Mouse (Mus musculus): ENCODE results near the gene Txnrd2. TPM values are rescaled to one million over a fixed set of nuclear protein-coding genes. Genes with fewer than 3 reads are reported as not detected.

Txnrd2 gene
- polyA plus RNA-seq, 1 experiment from 2014 or later = 25.4 TPM

GRCm38 (mm10) chr16:18411026-18411649 is 15.0 kb upstream of the Txnrd2 start:
- Histone ChIP-seq H3K4me2 (replicated peaks) (no peak overlapping the region), H3K4me3 (replicated peaks) (no peak overlapping the region), H3K4me1 (replicated peaks) (0 out of 2 replicates have a peak, but pooled peaks cover 9% of the 10 kb centered on the region), H3K9me3 (no peaks in the 10 kb centered on the region), H3K9ac (no peak overlapping the region), H3K36me3 (peaks cover 34% of the 10 kb centered on the region), H3K27ac (no peak overlapping the region), H3K27me3 (replicated peaks) (no peaks in the 10 kb centered on the region)
- no peak for ATAC-seq
- WGBS = 84% methylated on average over 13 of the region's 13 CpGs

- no peak for ATAC-seq
- no peak overlapping the region for H3K4me2 ChIP-seq (replicated peaks)
- no peaks in the 10 kb centered on the region for H3K27me3 ChIP-seq (replicated peaks)
- H3K36me3 ChIP-seq = peaks cover 34% of the 10 kb centered on the region
- peaks cover 13% of the 10 kb centered on the region for H3K4me1 ChIP-seq (replicated peaks)
- H3K4me3 ChIP-seq (replicated peaks) = no peak overlapping the region
- no peak overlapping the region for H3K27ac ChIP-seq
- WGBS = 83% methylated on average over 12 of the region's 12 CpGs
- no peaks in the 10 kb centered on the region for H3K9me3 ChIP-seq
- no peak overlapping the region for H3K9ac ChIP-seq
Observed at GRCm38 (mm10) chr16:18411802-18412476, 14.2 kb upstream of the Txnrd2 start.

GRCm38 (mm10) chr16:18413032-18413816 is 13.0 kb upstream of the Txnrd2 start:
- no peak overlapping the region for H3K27ac ChIP-seq

GRCm38 (mm10) chr16:18416094-18416761 is 10.0 kb upstream of the Txnrd2 start:
- Histone ChIP-seq H3K27ac (peak overlapping the region; percentile 64), H3K36me3 (peaks cover 7% of the 10 kb centered on the region; the same call in 1 of the 2 replicates), H3K4me2 (replicated peaks) (peak overlapping the region; percentile 12; the same call in 1 of the 2 replicates), H3K9ac (no peak overlapping the region), H3K4me3 (replicated peaks) (no peak overlapping the region), H3K9me3 (no peaks in the 10 kb centered on the region), H3K4me1 (replicated peaks) (peaks cover 13% of the 10 kb centered on the region), H3K27me3 (replicated peaks) (no peaks in the 10 kb centered on the region)
- ATAC-seq = peak; percentile 31; the same call in 1 of the 2 replicates
- 45% methylated on average over 18 of the region's 18 CpGs for WGBS

More at GRCm38 (mm10) chr16:18413032-18413816, 13.0 kb upstream of the Txnrd2 start:
- H3K9ac ChIP-seq = no peak overlapping the region
- no peaks in the 10 kb centered on the region for H3K9me3 ChIP-seq
- H3K27me3 ChIP-seq (replicated peaks) = no peaks in the 10 kb centered on the region
- ATAC-seq = no peak
- WGBS = 89% methylated on average over 7 of the region's 7 CpGs
- peaks cover 26% of the 10 kb centered on the region for H3K36me3 ChIP-seq
- H3K4me3 ChIP-seq (replicated peaks) = no peak overlapping the region
- peaks cover 13% of the 10 kb centered on the region for H3K4me1 ChIP-seq (replicated peaks)
- H3K4me2 ChIP-seq (replicated peaks) = no peak overlapping the region

GRCm38 (mm10) chr16:18416837-18417236 is 9.3 kb upstream of the Txnrd2 start:
- no peak for ATAC-seq
- Histone ChIP-seq H3K36me3 (peaks cover 4% of the 10 kb centered on the region), H3K27ac (peak overlapping the region; percentile 64), H3K4me1 (replicated peaks) (peaks cover 11% of the 10 kb centered on the region), H3K4me3 (replicated peaks) (no peak overlapping the region), H3K9me3 (no peaks in the 10 kb centered on the region), H3K4me2 (replicated peaks) (no peak overlapping the region), H3K27me3 (replicated peaks) (no peaks in the 10 kb centered on the region), H3K9ac (no peak overlapping the region)
- WGBS = 81% methylated on average over 3 of the region's 3 CpGs

- Histone ChIP-seq H3K4me3 (replicated peaks) (no peak overlapping the region), H3K4me1 (replicated peaks) (peaks cover 9% of the 10 kb centered on the region), H3K9ac (no peak overlapping the region), H3K9me3 (no peaks in the 10 kb centered on the region), H3K36me3 (peaks cover 7% of the 10 kb centered on the region), H3K27me3 (replicated peaks) (no peaks in the 10 kb centered on the region), H3K27ac (no peak overlapping the region), H3K4me2 (replicated peaks) (no peak overlapping the region)
- 94% methylated on average over 5 of the region's 5 CpGs for WGBS
- no peak for ATAC-seq
Observed at GRCm38 (mm10) chr16:18417491-18417890, 8.7 kb upstream of the Txnrd2 start.

- H3K27ac ChIP-seq = no peak overlapping the region
- H3K27me3 ChIP-seq (replicated peaks) = no peaks in the 10 kb centered on the region
- H3K4me3 ChIP-seq (replicated peaks) = no peak overlapping the region
- H3K9ac ChIP-seq = no peak overlapping the region
- no peak for ATAC-seq
- 88% methylated on average over 4 of the region's 4 CpGs for WGBS
- H3K36me3 ChIP-seq = peaks cover 3% of the 10 kb centered on the region; the same call in 1 of the 2 replicates
- H3K9me3 ChIP-seq = no peaks in the 10 kb centered on the region
- peaks cover 10% of the 10 kb centered on the region for H3K4me1 ChIP-seq (replicated peaks)
- H3K4me2 ChIP-seq (replicated peaks) = no peak overlapping the region
Observed at GRCm38 (mm10) chr16:18418756-18419602, 7.2 kb upstream of the Txnrd2 start.

- Histone ChIP-seq H3K27me3 (replicated peaks) (no peaks in the 10 kb centered on the region), H3K9me3 (no peaks in the 10 kb centered on the region), H3K36me3 (peaks cover 3% of the 10 kb centered on the region; the same call in 1 of the 2 replicates), H3K27ac (no peak overlapping the region), H3K4me3 (replicated peaks) (no peak overlapping the region), H3K4me2 (replicated peaks) (no peak overlapping the region), H3K9ac (no peak overlapping the region), H3K4me1 (replicated peaks) (peaks cover 15% of the 10 kb centered on the region)
- ATAC-seq = no peak
- WGBS = 84% methylated on average over 1 of the region's 1 CpGs
Observed at GRCm38 (mm10) chr16:18419603-18420026, 6.6 kb upstream of the Txnrd2 start.

GRCm38 (mm10) chr16:18420571-18420970 is 5.6 kb upstream of the Txnrd2 start:
- Histone ChIP-seq H3K4me3 (replicated peaks) (no peak overlapping the region), H3K9ac (no peak overlapping the region), H3K4me1 (replicated peaks) (peaks cover 23% of the 10 kb centered on the region), H3K36me3 (peaks cover 3% of the 10 kb centered on the region; the same call in 1 of the 2 replicates), H3K27ac (no peak overlapping the region), H3K9me3 (no peaks in the 10 kb centered on the region), H3K27me3 (replicated peaks) (no peaks in the 10 kb centered on the region), H3K4me2 (replicated peaks) (no peak overlapping the region)
- WGBS = 78% methylated on average over 3 of the region's 3 CpGs
- no peak for ATAC-seq

- Histone ChIP-seq H3K27me3 (replicated peaks) (no peaks in the 10 kb centered on the region), H3K27ac (no peak overlapping the region), H3K9ac (no peak overlapping the region), H3K36me3 (peaks cover 3% of the 10 kb centered on the region; the same call in 1 of the 2 replicates), H3K9me3 (no peaks in the 10 kb centered on the region), H3K4me1 (replicated peaks) (peaks cover 20% of the 10 kb centered on the region), H3K4me2 (replicated peaks) (no peak overlapping the region), H3K4me3 (replicated peaks) (no peak overlapping the region)
- ATAC-seq = no peak
- 87% methylated on average over 7 of the region's 7 CpGs for WGBS
Observed at GRCm38 (mm10) chr16:18423203-18423914, 2.8 kb upstream of the Txnrd2 start.

GRCm38 (mm10) chr16:18423915-18424265 is 2.3 kb upstream of the Txnrd2 start:
- no peaks in the 10 kb centered on the region for H3K27me3 ChIP-seq (replicated peaks)
- no peaks in the 10 kb centered on the region for H3K9me3 ChIP-seq
- no peak overlapping the region for H3K4me2 ChIP-seq (replicated peaks)
- WGBS = 84% methylated on average over 5 of the region's 5 CpGs
- no peak overlapping the region for H3K9ac ChIP-seq
- ATAC-seq = no peak
- no peak overlapping the region for H3K4me3 ChIP-seq (replicated peaks)
- no peak overlapping the region for H3K27ac ChIP-seq
- peaks cover 3% of the 10 kb centered on the region; the same call in 1 of the 2 replicates for H3K36me3 ChIP-seq
- H3K4me1 ChIP-seq (replicated peaks) = peaks cover 22% of the 10 kb centered on the region

Measured in intestine, embryonic 15.5 days (tissue).